Mouse (Mus musculus): ENCODE results near the gene Micu2. TPM values are rescaled to one million over a fixed set of nuclear protein-coding genes. Genes with fewer than 3 reads are reported as not detected.

Gene Micu2
- total and polyA plus RNA-seq, 3 experiments: 61.3 to 173 (median 65.1) TPM

GRCm38 (mm10) chr14:58034567-58034966 lies 35.5 kb upstream of the Micu2 start:
- H3K36me3 ChIP-seq (ENCODE audit: control insufficient read depth in 1 of 2, insufficient read depth in 2 of 2, low read length in 2 of 2): no peaks in the 10 kb centered on the region
- H3K9ac ChIP-seq (ENCODE audit: control insufficient read depth, low read depth, low read length, poor library complexity, severe bottlenecking): no peak overlapping the region
- no peaks in the 10 kb centered on the region for H3K79me2 ChIP-seq (ENCODE audit: control insufficient read depth, insufficient read depth, low read length, poor library complexity)
- H3K27ac ChIP-seq (ENCODE audit: control insufficient read depth, low read depth, low read length): no peak overlapping the region
- no peaks in the 10 kb centered on the region for H3K9me3 ChIP-seq (replicated peaks; ENCODE audit: insufficient read depth, low read length)
- peak; percentile 39 for DNase-seq (ENCODE audit: low read depth, low spot score)
- TF ChIP-seq MAZ (IDR thresholded peaks at IDR 0.05; ENCODE audit: low read depth, low read length) (no peak), GABPA (IDR thresholded peaks at IDR 0.05; ENCODE audit: low read depth, low read length) (no peak), USF2 (IDR thresholded peaks at IDR 0.05; ENCODE audit: borderline replicate concordance in 1 of 2, insufficient read depth in 1 of 2, low read depth in 1 of 2, low read length in 2 of 2) (no peak), ETS1 (IDR thresholded peaks at IDR 0.05; ENCODE audit: low read depth, low read length) (no peak), SMC3 (IDR thresholded peaks at IDR 0.05; ENCODE audit: low read depth, low read length) (peak; percentile 78), EP300 (IDR thresholded peaks at IDR 0.05; ENCODE audit: low read depth in 1 of 2, low read length in 2 of 2) (no peak), MXI1 (IDR thresholded peaks at IDR 0.05; ENCODE audit: low read depth, low read length) (no peak), CTCF (IDR thresholded peaks at IDR 0.05 in 2 of 3, conservative IDR thresholded peaks at IDR 0.05 in 1 of 3; ENCODE audit: control insufficient read depth in 1 of 3, insufficient read depth in 1 of 3, low read depth in 2 of 3, low read length in 3 of 3, poor library complexity in 1 of 3, severe bottlenecking in 1 of 3) (peak; percentile 27 to 79 (median 74); a peak in 5 of 6 replicates), ZC3H11A (IDR thresholded peaks at IDR 0.05; ENCODE audit: low read depth, low read length) (peak; percentile 56), RAD21 (IDR thresholded peaks at IDR 0.05; ENCODE audit: low read depth, low read length) (peak; percentile 76), POLR2AphosphoS2 (IDR thresholded peaks at IDR 0.05; ENCODE audit: low read length) (no peak), TBP (IDR thresholded peaks at IDR 0.05; ENCODE audit: low read depth, low read length) (no peak)
- H3K27me3 ChIP-seq (ENCODE audit: control insufficient read depth in 1 of 2, insufficient read depth in 2 of 2, low read length in 2 of 2): no peaks in the 10 kb centered on the region
- no peak overlapping the region for H3K4me3 ChIP-seq (ENCODE audit: control insufficient read depth in 1 of 2, insufficient read depth in 1 of 2, low read depth in 2 of 2, low read length in 2 of 2)
- no peaks in the 10 kb centered on the region for H3K4me1 ChIP-seq (ENCODE audit: control insufficient read depth in 1 of 2, insufficient read depth in 2 of 2, low read length in 2 of 2)

GRCm38 (mm10) chr14:58018869-58019268 lies 19.8 kb upstream of the Micu2 start:
- peak; percentile 36 for TF ChIP-seq SMC3 (IDR thresholded peaks at IDR 0.05; ENCODE audit: low read depth, low read length)
- TF ChIP-seq USF1 (IDR thresholded peaks at IDR 0.05; ENCODE audit: low read depth, low read length): no peak
- TF ChIP-seq E2F4 (IDR thresholded peaks at IDR 0.05; ENCODE audit: borderline replicate concordance, low read depth, low read length): no peak
- no peak for TF ChIP-seq POLR2A (IDR thresholded peaks at IDR 0.05; ENCODE audit: control insufficient read depth in 1 of 2, insufficient read depth in 1 of 2, low read depth in 1 of 2, low read length in 2 of 2, poor library complexity in 1 of 2)
- TF ChIP-seq ZC3H11A (IDR thresholded peaks at IDR 0.05; ENCODE audit: low read depth, low read length): peak; percentile 15; the same call in 1 of the 2 replicates
- peak in 2 of 3 experiments; percentile 27 to 60; a peak in 3 of 6 replicates for TF ChIP-seq CTCF (IDR thresholded peaks at IDR 0.05 in 2 of 3, conservative IDR thresholded peaks at IDR 0.05 in 1 of 3; ENCODE audit: control insufficient read depth in 1 of 3, insufficient read depth in 1 of 3, low read depth in 2 of 3, low read length in 3 of 3, poor library complexity in 1 of 3, severe bottlenecking in 1 of 3)
- peak; percentile 17 for TF ChIP-seq RAD21 (IDR thresholded peaks at IDR 0.05; ENCODE audit: low read depth, low read length)
- TF ChIP-seq KAT2A (conservative IDR thresholded peaks at IDR 0.05; ENCODE audit: low read depth, low read length): no peak
- no peak for TF ChIP-seq TCF12 (IDR thresholded peaks at IDR 0.05; ENCODE audit: low read depth, low read length)
- TF ChIP-seq MAFK (IDR thresholded peaks at IDR 0.05; ENCODE audit: borderline replicate concordance, low read depth, low read length): no peak
- no peak for TF ChIP-seq ZKSCAN1 (IDR thresholded peaks at IDR 0.05; ENCODE audit: low read depth, low read length)
- TF ChIP-seq EP300 (IDR thresholded peaks at IDR 0.05; ENCODE audit: low read depth in 1 of 2, low read length in 2 of 2): no peak
- no peak for TF ChIP-seq CHD1 (IDR thresholded peaks at IDR 0.05; ENCODE audit: low read depth, low read length)
- no peak for TF ChIP-seq BHLHE40 (IDR thresholded peaks at IDR 0.05; ENCODE audit: borderline replicate concordance, low read depth, low read length)
- no peak for TF ChIP-seq RCOR1 (IDR thresholded peaks at IDR 0.05; ENCODE audit: low read depth, low read length)
- no peak for TF ChIP-seq TAL1 (IDR thresholded peaks at IDR 0.05; ENCODE audit: low read length)
- no peaks in the 10 kb centered on the region for H3K36me3 ChIP-seq (ENCODE audit: control insufficient read depth in 1 of 2, insufficient read depth in 2 of 2, low read length in 2 of 2)
- H3K4me3 ChIP-seq (ENCODE audit: control insufficient read depth in 1 of 2, insufficient read depth in 1 of 2, low read depth in 2 of 2, low read length in 2 of 2): no peak overlapping the region
- no peak for DNase-seq (ENCODE audit: low read depth, low spot score)
- no peaks in the 10 kb centered on the region for H3K4me1 ChIP-seq (ENCODE audit: control insufficient read depth in 1 of 2, insufficient read depth in 2 of 2, low read length in 2 of 2)
- H3K79me2 ChIP-seq (ENCODE audit: control insufficient read depth, insufficient read depth, low read length, poor library complexity): no peaks in the 10 kb centered on the region
- no peak overlapping the region for H3K9ac ChIP-seq (ENCODE audit: control insufficient read depth, low read depth, low read length, poor library complexity, severe bottlenecking)
- H3K27ac ChIP-seq (ENCODE audit: control insufficient read depth, low read depth, low read length): no peak overlapping the region
- H3K27me3 ChIP-seq (ENCODE audit: control insufficient read depth in 1 of 2, insufficient read depth in 2 of 2, low read length in 2 of 2): no peaks in the 10 kb centered on the region; a peak in 1 of 4 replicates
- no peaks in the 10 kb centered on the region for H3K9me3 ChIP-seq (replicated peaks; ENCODE audit: insufficient read depth, low read length)
